Mouse (Mus musculus): ENCODE measurements around the gene Trpv2.

GRCm38 (mm10) chr11:62565747-62566146 is 8.5 kb upstream of the Trpv2 start:
- no peak for TF ChIP-seq CTCF (conservative IDR thresholded peaks at IDR 0.05; ENCODE audit: insufficient read depth, insufficient read length, low read depth, low read length)
- no peak for TF ChIP-seq POLR2A (IDR thresholded peaks at IDR 0.05; ENCODE audit: low read depth, low read length)
